Mouse (Mus musculus): ENCODE data around the gene Nbl1. TPM values are rescaled to one million over a fixed set of nuclear protein-coding genes. Genes with fewer than 3 reads are reported as not detected.

Nbl1 gene
- polyA plus RNA-seq, 1 experiment from 2014 or later: 42.9 TPM

- Histone ChIP-seq H3K9ac (replicated peaks; ENCODE audit: low read depth, low read length) (no peak overlapping the region), H3K36me3 (ENCODE audit: control insufficient read depth, insufficient read depth, low read length) (no peaks in the 10 kb centered on the region), H3K9me3 (ENCODE audit: control insufficient read depth, low read depth, low read length) (no peaks in the 10 kb centered on the region), H3K27ac (ENCODE audit: low read length) (no peak overlapping the region), H3K4me1 (ENCODE audit: control insufficient read depth, insufficient read depth, low read length) (peaks cover 7% of the 10 kb centered on the region; the same call in 1 of the 2 replicates), H3K4me2 (replicated peaks; ENCODE audit: low read depth, low read length) (no peak overlapping the region), H3K27me3 (ENCODE audit: control insufficient read depth, insufficient read depth, low read length) (peaks cover 35% of the 10 kb centered on the region), H3K4me3 (ENCODE audit: low read depth, low read length) (peak overlapping the region; percentile 44)
- 20% methylated on average over 29 of the region's 29 CpGs for WGBS
- no peak for ATAC-seq (ENCODE audit: insufficient number of reproducible peaks, insufficient read depth, low FRiP score, low read depth)
Measured at GRCm38 (mm10) chr4:139074060-139074459, 18.7 kb downstream of the Nbl1 start.

GRCm38 (mm10) chr4:139068287-139068686 is 24.5 kb downstream of the Nbl1 start:
- Histone ChIP-seq H3K4me3 (ENCODE audit: low read depth, low read length) (no peak overlapping the region), H3K36me3 (ENCODE audit: control insufficient read depth, insufficient read depth, low read length) (no peaks in the 10 kb centered on the region), H3K4me2 (replicated peaks; ENCODE audit: low read depth, low read length) (no peak overlapping the region), H3K27me3 (ENCODE audit: control insufficient read depth, insufficient read depth, low read length) (0 out of 2 replicates have a peak, but pooled peaks cover 6% of the 10 kb centered on the region), H3K4me1 (ENCODE audit: control insufficient read depth, insufficient read depth, low read length) (no peaks in the 10 kb centered on the region), H3K27ac (ENCODE audit: low read length) (no peak overlapping the region), H3K9ac (replicated peaks; ENCODE audit: low read depth, low read length) (no peak overlapping the region), H3K9me3 (ENCODE audit: control insufficient read depth, low read depth, low read length) (no peaks in the 10 kb centered on the region)
- 32% methylated on average over 4 of the region's 4 CpGs for WGBS
- no peak for ATAC-seq (ENCODE audit: insufficient number of reproducible peaks, insufficient read depth, low FRiP score, low read depth)

GRCm38 (mm10) chr4:139064831-139065230 is 28.0 kb downstream of the Nbl1 start:
- no peak for ATAC-seq (ENCODE audit: insufficient number of reproducible peaks, insufficient read depth, low FRiP score, low read depth)
- WGBS: 92% methylated on average over 5 of the region's 5 CpGs
- Histone ChIP-seq H3K4me2 (replicated peaks; ENCODE audit: low read depth, low read length) (no peak overlapping the region), H3K4me3 (ENCODE audit: low read depth, low read length) (no peak overlapping the region), H3K27ac (ENCODE audit: low read length) (no peak overlapping the region), H3K27me3 (ENCODE audit: control insufficient read depth, insufficient read depth, low read length) (no peaks in the 10 kb centered on the region), H3K36me3 (ENCODE audit: control insufficient read depth, insufficient read depth, low read length) (no peaks in the 10 kb centered on the region), H3K9ac (replicated peaks; ENCODE audit: low read depth, low read length) (no peak overlapping the region), H3K4me1 (ENCODE audit: control insufficient read depth, insufficient read depth, low read length) (no peaks in the 10 kb centered on the region), H3K9me3 (ENCODE audit: control insufficient read depth, low read depth, low read length) (no peaks in the 10 kb centered on the region)

GRCm38 (mm10) chr4:139059569-139059968 is 33.2 kb downstream of the Nbl1 start:
- Histone ChIP-seq H3K9me3 (ENCODE audit: control insufficient read depth, low read depth, low read length) (no peaks in the 10 kb centered on the region), H3K4me1 (ENCODE audit: control insufficient read depth, insufficient read depth, low read length) (no peaks in the 10 kb centered on the region), H3K27me3 (ENCODE audit: control insufficient read depth, insufficient read depth, low read length) (no peaks in the 10 kb centered on the region), H3K27ac (ENCODE audit: low read length) (no peak overlapping the region), H3K4me2 (replicated peaks; ENCODE audit: low read depth, low read length) (no peak overlapping the region), H3K4me3 (ENCODE audit: low read depth, low read length) (no peak overlapping the region), H3K9ac (replicated peaks; ENCODE audit: low read depth, low read length) (no peak overlapping the region), H3K36me3 (ENCODE audit: control insufficient read depth, insufficient read depth, low read length) (no peaks in the 10 kb centered on the region)
- ATAC-seq (ENCODE audit: insufficient number of reproducible peaks, insufficient read depth, low FRiP score, low read depth): no peak
- WGBS: 5% methylated on average over 7 of the region's 7 CpGs

- no peaks in the 10 kb centered on the region for H3K36me3 ChIP-seq (ENCODE audit: control insufficient read depth, insufficient read depth, low read length)
- ATAC-seq (ENCODE audit: insufficient number of reproducible peaks, insufficient read depth, low FRiP score, low read depth): no peak
- 89% methylated on average over 5 of the region's 5 CpGs for WGBS
- H3K9ac ChIP-seq (replicated peaks; ENCODE audit: low read depth, low read length): no peak overlapping the region
- H3K27ac ChIP-seq (ENCODE audit: low read length): no peak overlapping the region
- no peaks in the 10 kb centered on the region for H3K9me3 ChIP-seq (ENCODE audit: control insufficient read depth, low read depth, low read length)
- no peak overlapping the region for H3K4me2 ChIP-seq (replicated peaks; ENCODE audit: low read depth, low read length)
- no peaks in the 10 kb centered on the region for H3K4me1 ChIP-seq (ENCODE audit: control insufficient read depth, insufficient read depth, low read length)
- no peaks in the 10 kb centered on the region for H3K27me3 ChIP-seq (ENCODE audit: control insufficient read depth, insufficient read depth, low read length)
- H3K4me3 ChIP-seq (ENCODE audit: low read depth, low read length): no peak overlapping the region
Measured at GRCm38 (mm10) chr4:139058029-139058428, 34.8 kb downstream of the Nbl1 start.

GRCm38 (mm10) chr4:139057291-139057690 is 35.5 kb downstream of the Nbl1 start:
- no peak for ATAC-seq (ENCODE audit: insufficient number of reproducible peaks, insufficient read depth, low FRiP score, low read depth)

GRCm38 (mm10) chr4:139055744-139056143 is 37.0 kb downstream of the Nbl1 start:
- no peaks in the 10 kb centered on the region for H3K36me3 ChIP-seq (ENCODE audit: control insufficient read depth, insufficient read depth, low read length)
- H3K4me2 ChIP-seq (replicated peaks; ENCODE audit: low read depth, low read length): no peak overlapping the region
- H3K27me3 ChIP-seq (ENCODE audit: control insufficient read depth, insufficient read depth, low read length): no peaks in the 10 kb centered on the region
- no peak overlapping the region for H3K27ac ChIP-seq (ENCODE audit: low read length)
- ATAC-seq (ENCODE audit: insufficient number of reproducible peaks, insufficient read depth, low FRiP score, low read depth): no peak
- no peaks in the 10 kb centered on the region for H3K4me1 ChIP-seq (ENCODE audit: control insufficient read depth, insufficient read depth, low read length)
- H3K4me3 ChIP-seq (ENCODE audit: low read depth, low read length): no peak overlapping the region
- no peak overlapping the region for H3K9ac ChIP-seq (replicated peaks; ENCODE audit: low read depth, low read length)
- WGBS: 68% methylated on average over 3 of the region's 3 CpGs
- H3K9me3 ChIP-seq (ENCODE audit: control insufficient read depth, low read depth, low read length): no peaks in the 10 kb centered on the region

More at GRCm38 (mm10) chr4:139057291-139057690, 35.5 kb downstream of the Nbl1 start:
- WGBS: 71% methylated on average over 5 of the region's 5 CpGs
- no peaks in the 10 kb centered on the region for H3K36me3 ChIP-seq (ENCODE audit: control insufficient read depth, insufficient read depth, low read length)
- H3K4me2 ChIP-seq (replicated peaks; ENCODE audit: low read depth, low read length): no peak overlapping the region
- H3K9ac ChIP-seq (replicated peaks; ENCODE audit: low read depth, low read length): no peak overlapping the region
- H3K9me3 ChIP-seq (ENCODE audit: control insufficient read depth, low read depth, low read length): no peaks in the 10 kb centered on the region
- H3K27me3 ChIP-seq (ENCODE audit: control insufficient read depth, insufficient read depth, low read length): no peaks in the 10 kb centered on the region
- H3K4me1 ChIP-seq (ENCODE audit: control insufficient read depth, insufficient read depth, low read length): no peaks in the 10 kb centered on the region
- no peak overlapping the region for H3K27ac ChIP-seq (ENCODE audit: low read length)
- H3K4me3 ChIP-seq (ENCODE audit: low read depth, low read length): no peak overlapping the region

GRCm38 (mm10) chr4:139055336-139055735 is 37.5 kb downstream of the Nbl1 start:
- Histone ChIP-seq H3K27ac (ENCODE audit: low read length) (no peak overlapping the region), H3K9me3 (ENCODE audit: control insufficient read depth, low read depth, low read length) (no peaks in the 10 kb centered on the region), H3K4me2 (replicated peaks; ENCODE audit: low read depth, low read length) (no peak overlapping the region), H3K4me3 (ENCODE audit: low read depth, low read length) (no peak overlapping the region), H3K27me3 (ENCODE audit: control insufficient read depth, insufficient read depth, low read length) (no peaks in the 10 kb centered on the region), H3K36me3 (ENCODE audit: control insufficient read depth, insufficient read depth, low read length) (no peaks in the 10 kb centered on the region), H3K9ac (replicated peaks; ENCODE audit: low read depth, low read length) (no peak overlapping the region), H3K4me1 (ENCODE audit: control insufficient read depth, insufficient read depth, low read length) (no peaks in the 10 kb centered on the region)
- no peak for ATAC-seq (ENCODE audit: insufficient number of reproducible peaks, insufficient read depth, low FRiP score, low read depth)
- WGBS: 90% methylated on average over 4 of the region's 4 CpGs

GRCm38 (mm10) chr4:139054300-139054923 is 38.4 kb downstream of the Nbl1 start:
- Histone ChIP-seq H3K36me3 (ENCODE audit: control insufficient read depth, insufficient read depth, low read length) (no peaks in the 10 kb centered on the region), H3K9ac (replicated peaks; ENCODE audit: low read depth, low read length) (no peak overlapping the region), H3K4me2 (replicated peaks; ENCODE audit: low read depth, low read length) (no peak overlapping the region), H3K4me1 (ENCODE audit: control insufficient read depth, insufficient read depth, low read length) (no peaks in the 10 kb centered on the region), H3K4me3 (ENCODE audit: low read depth, low read length) (no peak overlapping the region), H3K27me3 (ENCODE audit: control insufficient read depth, insufficient read depth, low read length) (no peaks in the 10 kb centered on the region), H3K27ac (ENCODE audit: low read length) (no peak overlapping the region), H3K9me3 (ENCODE audit: control insufficient read depth, low read depth, low read length) (no peaks in the 10 kb centered on the region)
- ATAC-seq (ENCODE audit: insufficient number of reproducible peaks, insufficient read depth, low FRiP score, low read depth): no peak
- 50% methylated on average over 9 of the region's 9 CpGs for WGBS

All from stomach, embryonic 14.5 days (tissue).